Comparison of ENCODE assay signal across 25 mouse cellular contexts in genomic region chr7:98477153-98477552, GRCm38 (mm10). TPM values are rescaled to one million over a fixed set of nuclear protein-coding genes. Genes with fewer than 3 reads are reported as not detected.
DNase-seq lines count a peak whose midpoint lies in the region; ATAC-seq and TF ChIP-seq lines count a peak whose summit lies in the region.
"Had no signal": no experiment of that assay in that cellular context is flagged by ENCODE, and none has a peak within 500 bp of the region (broad histone marks: within the 10 kb centered on the region; RNA-seq: fewer than 3 reads in every experiment).

No protein-coding gene starts in this region.

- peaks cover 9% of the 10 kb centered on the region for H3K4me1 ChIP-seq in heart, postnatal 0 days (ENCODE audit: control insufficient read depth, insufficient read depth)

- TF ChIP-seq POLR2A in myocyte (IDR thresholded peaks at IDR 0.05; ENCODE audit: insufficient read length, low read depth), result no peak

- 0 out of 2 replicates have a peak, but pooled peaks have one; percentile 35 for ATAC-seq in heart, postnatal 0 days (ENCODE audit: insufficient read depth, low read depth)
- ATAC-seq: forebrain, postnatal 0 days; hindbrain, postnatal 0 days had no signal

- no peak overlapping the region for H3K27ac ChIP-seq in heart, postnatal 0 days (ENCODE audit: low read depth)
- H3K27ac ChIP-seq: hindbrain, postnatal 0 days; kidney, postnatal 0 days; liver, embryonic 14.5 days; lung, embryonic 15.5 days; macrophage; midbrain, embryonic 12.5 days; neural tube, embryonic 13.5 days had no signal

- TF ChIP-seq CTCF in heart, postnatal 0 days (IDR thresholded peaks at IDR 0.05; ENCODE audit: low read depth), result no peak

- H3K27me3 ChIP-seq in heart, postnatal 0 days (ENCODE audit: control insufficient read depth, insufficient read depth, low read length), result 0 out of 2 replicates have a peak, but pooled peaks cover 3% of the 10 kb centered on the region
- H3K27me3 ChIP-seq in myocyte (ENCODE audit: control insufficient read depth, insufficient read depth, insufficient read length), result no peaks in the 10 kb centered on the region

- WGBS in heart, postnatal 0 days, result 62% methylated on average over 4 of the region's 4 CpGs

- H3K79me2 ChIP-seq in myocyte (ENCODE audit: control insufficient read depth, insufficient read depth), result no peaks in the 10 kb centered on the region

- H3ac ChIP-seq in myocyte (ENCODE audit: control insufficient read depth, insufficient read length), result no peak overlapping the region

- H3K9me3 ChIP-seq in heart, postnatal 0 days (replicated peaks; ENCODE audit: control insufficient read depth, low read length), result no peaks in the 10 kb centered on the region
- H3K9me3 ChIP-seq: heart, embryonic 12.5 days; lung, embryonic 15.5 days; midbrain, embryonic 12.5 days; neural tube, embryonic 13.5 days had no signal

- no peak overlapping the region for H3K4me3 ChIP-seq in heart, postnatal 0 days (ENCODE audit: low read depth, low read length)
- H3K4me3 ChIP-seq in myocyte, result no peak overlapping the region
- H3K4me3 ChIP-seq: heart, embryonic 12.5 days; lung, embryonic 15.5 days; midbrain, embryonic 12.5 days; neural tube, embryonic 13.5 days had no signal

- no peaks in the 10 kb centered on the region for H3K36me3 ChIP-seq in heart, postnatal 0 days (replicated peaks; ENCODE audit: control insufficient read depth, insufficient read depth, low read length)
- no peaks in the 10 kb centered on the region for H3K36me3 ChIP-seq in myocyte (ENCODE audit: control insufficient read depth, insufficient read depth)
- H3K36me3 ChIP-seq: heart, embryonic 12.5 days; lung, embryonic 15.5 days; midbrain, embryonic 12.5 days; neural tube, embryonic 13.5 days had no signal

- no peak overlapping the region for H3K9ac ChIP-seq in heart, postnatal 0 days (replicated peaks; ENCODE audit: low read depth, low read length)
- H3K9ac ChIP-seq: forebrain, postnatal 0 days; heart, embryonic 12.5 days; liver, embryonic 14.5 days; lung, embryonic 15.5 days; midbrain, embryonic 12.5 days; neural tube, embryonic 13.5 days had no signal

- no peak for DNase-seq in heart, postnatal 0 days (ENCODE audit: low spot score)
- DNase-seq in heart, adult 18-20 months, result no peak
- DNase-seq in cerebellum, adult 11 months, result peak; percentile 52
- peak; percentile 75 for DNase-seq in cerebellum, adult 9-11 months
- no peak for DNase-seq in lung, postnatal 25 days (ENCODE audit: low spot score)
- no peak for DNase-seq in adrenal gland, postnatal 25 days
- DNase-seq: B cell, adult 2 months; embryo, embryonic 11 days; forebrain, postnatal 0 days; kidney, adult 11 months; thymus, postnatal 25 days had no signal

- no peak overlapping the region for H3K4me2 ChIP-seq in heart, postnatal 0 days (ENCODE audit: low read depth, low read length)
- no peak overlapping the region for H3K4me2 ChIP-seq in myocyte (ENCODE audit: low read depth)
- H3K4me2 ChIP-seq: heart, embryonic 12.5 days; lung, embryonic 15.5 days; midbrain, embryonic 12.5 days; neural tube, embryonic 13.5 days had no signal

- TF ChIP-seq EP300 in heart, postnatal 0 days (IDR thresholded peaks at IDR 0.05; ENCODE audit: low read depth), result no peak

TF ChIP-seq in myocyte, 11 proteins besides CTCF, POLR2A, EP300 and RAD21:
- TF ChIP-seq MYOD1 (IDR thresholded peaks at IDR 0.05; ENCODE audit: control insufficient read depth in 1 of 3, insufficient read length in 2 of 3, low read depth in 2 of 3) (peak in 2 of 3 experiments; percentile 13 to 52), MAX (IDR thresholded peaks at IDR 0.05; ENCODE audit: low read depth) (no peak), MYOG (IDR thresholded peaks at IDR 0.05; ENCODE audit: control insufficient read depth in 1 of 3, insufficient read depth in 1 of 3, insufficient read length in 2 of 3, low read depth in 2 of 3) (peak in 1 of 3 experiments; percentile 17)
TF ChIP-seq in myocyte: peak in this region for 2.

RNA-seq across cellular contexts. Expression of gene Lrrc32, which starts 11.9 kb away (rescaled TPM):
- total RNA-seq in heart, postnatal 0 days (2014; rRNA removed; ENCODE audit: low replicate concordance), result 10.3 and 11.4 TPM in 2 replicates
- polyA plus RNA-seq in heart, postnatal 0 days (2015; fragmentation: Nextera tagmentation; extraction: Ambion mirVana), result 4.6 and 5.7 TPM in 2 replicates
- 1 to 10 TPM; 7.5 to 8.0 TPM for total RNA-seq in heart, adult 18-20 months (2021)
- polyA plus RNA-seq in myocyte (2012; fragmentation: generic; extraction: Trizol), result 0.22 TPM
- total RNA-seq in adrenal gland, postnatal 25 days (2021), result 10.2 and 13.4 TPM in 2 replicates
- total RNA-seq: monocyte, adult 5-6 weeks had no signal

RNA-seq across cellular contexts. Expression of gene Gucy2d, which starts 36.9 kb away (rescaled TPM):
- total RNA-seq in heart, postnatal 0 days (2014; rRNA removed; ENCODE audit: low replicate concordance), result not detected in 2 replicates
- polyA plus RNA-seq in heart, postnatal 0 days (2015; fragmentation: Nextera tagmentation; extraction: Ambion mirVana), result 0.08 TPM in 2 replicates
- under 1 TPM in 1 of 2 experiments, not detected in 1; 0.07 TPM for total RNA-seq in heart, adult 18-20 months (2021)
- not detected for polyA plus RNA-seq in myocyte (2012; fragmentation: generic; extraction: Trizol)
- total RNA-seq in adrenal gland, postnatal 25 days (2021), result not detected in 2 replicates
- total RNA-seq: adrenal gland, adult 18-20 months; forebrain, postnatal 0 days; hematopoietic stem cell, adult 5-6 weeks; hindbrain, postnatal 0 days; layer of hippocampus, postnatal 25 days; monocyte, adult 5-6 weeks had no signal
- polyA plus RNA-seq: forebrain, postnatal 0 days; heart, embryonic 12.5 days; kidney, postnatal 0 days; limb, embryonic 14.5 days; liver, embryonic 14.5 days; lung, embryonic 15.5 days; macrophage; midbrain, embryonic 12.5 days; neural tube, embryonic 13.5 days had no signal

Comparison
In these comparisons a context has a peak if more than half of its experiments do, and no peak if none do; other contexts are left out.
1. DNase-seq: peak in cerebellum, adult 11 months (single experiment) and cerebellum, adult 9-11 months (single experiment); none in heart, postnatal 0 days (single experiment), heart, adult 18-20 months (0 of 2), lung, postnatal 25 days (single experiment) and adrenal gland, postnatal 25 days (single experiment).